Mouse (Mus musculus) stomach, embryonic 16.5 days (tissue): ENCODE measurements around the gene Kbtbd8. TPM values are rescaled to one million over a fixed set of nuclear protein-coding genes. Genes with fewer than 3 reads are reported as not detected.

Source experiments
- ATAC-seq: fragments of 200-750 bp; cut with Nextera tagmentation; 2 replicates; pipeline ENCODE4 v1.8.0; 2017; ENCODE audit warnings: moderate number of reproducible peaks, moderate TSS enrichment; ENCODE audit not compliant: insufficient read depth, low FRiP score
- H3K27ac ChIP-seq: fragments of 300-500 bp; sonication (generic); 2 replicates; pipeline ENCODE4 v1.5.1; 2014; ENCODE audit warnings: low read length
- H3K27me3 ChIP-seq: fragments of 300-500 bp; sonication (generic); 2 replicates; pipeline ENCODE4 v1.6.1; 2014; ENCODE audit warnings: low read length, control low read depth, mixed read lengths; ENCODE audit not compliant: control insufficient read depth, insufficient read depth
- H3K36me3 ChIP-seq: fragments of 300-500 bp; sonication (generic); 2 replicates; pipeline ENCODE4 v1.6.1; 2014; ENCODE audit warnings: low read length; ENCODE audit not compliant: control insufficient read depth, insufficient read depth
- H3K4me1 ChIP-seq: fragments of 300-500 bp; sonication (generic); 2 replicates; pipeline ENCODE4 v1.6.1; 2014; ENCODE audit warnings: low read length, control low read depth, mixed read lengths; ENCODE audit not compliant: control insufficient read depth, insufficient read depth
- H3K4me2 ChIP-seq: fragments of 300-500 bp; sonication (generic); 2 replicates; pipeline ENCODE4 v1.6.1; 2014; ENCODE audit warnings: low read depth, low read length, mixed read lengths
- H3K4me3 ChIP-seq: fragments of 300-500 bp; sonication (generic); replicated peaks from 2 replicates; pipeline ENCODE4 v1.5.1; 2014; ENCODE audit warnings: mild to moderate bottlenecking, low read length
- H3K9ac ChIP-seq: fragments of 300-500 bp; sonication (generic); 2 replicates; pipeline ENCODE4 v1.6.1; 2014; ENCODE audit warnings: low read length
- H3K9me3 ChIP-seq: fragments of 300-500 bp; sonication (generic); replicated peaks from 2 replicates; pipeline ENCODE4 v1.6.1; 2016; ENCODE audit warnings: low read length, control low read depth; ENCODE audit not compliant: control insufficient read depth
- WGBS: fragments of 180-500 bp; shearing (Covaris S2); extraction: QIAGEN DNeasy Blood & Tissue Kit; methylation state at CpG from one replicate; pipeline ENCODE4 v1.1.7; 2014; 5-methylcytosine and 5-hydroxymethylcytosine counted together
- polyA plus RNA-seq: library from polyadenylated mRNA; unstranded; fragments of >200 nt; fragmentation: Nextera tagmentation; extraction: Ambion mirVana; gene quantifications from 2 replicates; pipeline ENCODE4 v1.2.1, GENCODE M21; 2015

Kbtbd8 gene
- polyA plus RNA-seq, 1 experiment from 2014 or later, result 4.2 TPM

- Histone ChIP-seq H3K9me3 (no peaks in the 10 kb centered on the region), H3K9ac (no peak overlapping the region), H3K4me2 (no peak overlapping the region), H3K27me3 (no peaks in the 10 kb centered on the region), H3K4me3 (no peak overlapping the region), H3K27ac (no peak overlapping the region), H3K4me1 (peaks cover 8% of the 10 kb centered on the region), H3K36me3 (no peaks in the 10 kb centered on the region)
- no peak for ATAC-seq
Observed at GRCm38 (mm10) chr6:95165630-95166029, 48.6 kb downstream of the Kbtbd8 start.

GRCm38 (mm10) chr6:95167668-95168227 lies 50.7 kb downstream of the Kbtbd8 start:
- Histone ChIP-seq H3K27me3 (no peaks in the 10 kb centered on the region), H3K27ac (no peak overlapping the region), H3K9me3 (no peaks in the 10 kb centered on the region), H3K4me3 (no peak overlapping the region), H3K4me1 (peaks cover 8% of the 10 kb centered on the region), H3K36me3 (no peaks in the 10 kb centered on the region), H3K9ac (no peak overlapping the region), H3K4me2 (no peak overlapping the region)
- 24% methylated on average over 5 of the region's 5 CpGs for WGBS
- no peak for ATAC-seq

GRCm38 (mm10) chr6:95169411-95169810 lies 52.4 kb downstream of the Kbtbd8 start:
- H3K9me3 ChIP-seq, result no peaks in the 10 kb centered on the region
- no peaks in the 10 kb centered on the region for H3K36me3 ChIP-seq
- H3K27ac ChIP-seq, result no peak overlapping the region
- H3K4me1 ChIP-seq, result peaks cover 5% of the 10 kb centered on the region
- no peak for ATAC-seq
- no peaks in the 10 kb centered on the region for H3K27me3 ChIP-seq
- WGBS, result 75% methylated on average over 6 of the region's 6 CpGs
- H3K4me3 ChIP-seq, result no peak overlapping the region
- no peak overlapping the region for H3K4me2 ChIP-seq
- H3K9ac ChIP-seq, result no peak overlapping the region

GRCm38 (mm10) chr6:95174311-95175143 lies 57.5 kb downstream of the Kbtbd8 start:
- no peaks in the 10 kb centered on the region for H3K9me3 ChIP-seq
- ATAC-seq, result no peak
- 75% methylated on average over 9 of the region's 9 CpGs for WGBS
- H3K4me3 ChIP-seq, result no peak overlapping the region
- no peak overlapping the region for H3K27ac ChIP-seq
- H3K9ac ChIP-seq, result no peak overlapping the region
- H3K4me1 ChIP-seq, result no peaks in the 10 kb centered on the region
- no peaks in the 10 kb centered on the region for H3K27me3 ChIP-seq
- H3K4me2 ChIP-seq, result no peak overlapping the region
- H3K36me3 ChIP-seq, result no peaks in the 10 kb centered on the region

Other genes starting within 250 kb of the Kbtbd8 start
- not detected in 2 replicates for gene Gm10234, start 204.9 kb downstream of the Kbtbd8 start, polyA plus RNA-seq